Mouse (Mus musculus) cortical plate, adult 2 months (tissue): ENCODE measurements at regions not wholly inside any gene's neighbourhood (a gene's known extent, or its start where the extent isn't known, plus 50 kb on each side); places are given as distances from the start of the nearest gene placed in this dataset.

Experiments used
- H3K27ac ChIP-seq: fragments of 200-500 bp; 2 replicates; pipeline ENCODE4 v1.5.1; 2012; ENCODE audit warnings: low read length, control low read depth, inconsistent platforms; ENCODE audit not compliant: insufficient read depth
- H3K4me1 ChIP-seq: fragments of 200-500 bp; 2 replicates; pipeline ENCODE4 v1.6.1; 2011; ENCODE audit warnings: low read length; ENCODE audit not compliant: control insufficient read depth, insufficient read depth
- H3K4me3 ChIP-seq: fragments of 200-500 bp; 2 replicates; pipeline ENCODE4 v1.5.1; 2011; ENCODE audit warnings: mild to moderate bottlenecking, low read length, control low read depth; ENCODE audit not compliant: insufficient read depth
- CTCF ChIP-seq: fragments of 200-500 bp; IDR thresholded peaks from 2 replicates; pipeline ENCODE4 v1.5.1; 2011; ENCODE audit warnings: mild to moderate bottlenecking, control low read depth, low read length; ENCODE audit not compliant: insufficient read depth; ENCODE audit errors: extremely low read depth
- POLR2A ChIP-seq: fragments of 200-500 bp; IDR thresholded peaks from 2 replicates; pipeline ENCODE4 v1.6.1; 2011; ENCODE audit warnings: mild to moderate bottlenecking, low read length, control low read depth; ENCODE audit not compliant: insufficient read depth; ENCODE audit errors: extremely low read depth

DNA sequence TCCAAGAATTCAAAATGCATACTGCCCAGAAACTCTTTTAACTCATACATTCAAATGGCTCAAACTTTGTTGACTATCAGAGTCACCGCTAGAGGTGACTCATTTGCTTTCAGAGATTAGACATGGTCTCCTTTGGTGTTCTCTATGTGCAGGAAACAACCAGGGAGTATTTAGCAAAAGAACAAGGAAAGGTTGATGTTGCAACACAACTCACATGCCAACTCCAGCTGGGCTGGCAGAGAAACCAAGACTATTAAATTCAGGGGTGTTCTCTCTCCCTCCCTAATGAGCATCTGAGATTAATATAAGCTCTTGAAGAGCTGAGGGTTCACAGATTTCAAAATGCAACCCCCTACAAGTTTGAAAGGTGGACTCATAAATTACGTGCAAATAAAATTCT is 262.0 kb upstream of the N6amt1 start:
- TF ChIP-seq CTCF (no peak), POLR2A (no peak)
- H3K27ac ChIP-seq = no peak overlapping the region
- no peaks in the 10 kb centered on the region for H3K4me1 ChIP-seq
- no peak overlapping the region for H3K4me3 ChIP-seq

DNA sequence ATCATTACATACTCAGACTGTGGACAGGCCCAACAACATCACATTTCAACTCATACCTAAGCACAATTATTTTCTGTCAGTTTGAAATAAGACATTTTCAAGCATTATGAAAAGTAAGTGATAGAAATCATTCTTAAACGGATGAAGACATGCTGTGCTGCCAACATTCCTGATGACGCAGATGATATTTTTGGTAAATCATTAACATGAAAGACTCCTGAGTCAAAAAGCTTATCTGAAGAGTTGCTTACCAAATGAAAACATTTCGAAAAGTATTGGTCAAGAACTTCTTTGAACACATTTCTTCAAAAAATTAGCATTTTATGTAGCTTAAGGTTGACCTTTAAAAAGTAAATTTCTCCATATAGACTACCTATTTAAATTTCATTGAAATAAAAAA is 264.7 kb upstream of the N6amt1 start:
- no peak for TF ChIP-seq CTCF
- H3K4me3 ChIP-seq = no peak overlapping the region
- no peak overlapping the region for H3K27ac ChIP-seq
- H3K4me1 ChIP-seq = no peaks in the 10 kb centered on the region

GRCm38 (mm10) chr16:87083505-87083904 is 270.5 kb upstream of the N6amt1 start:
- Histone ChIP-seq H3K4me1 (no peaks in the 10 kb centered on the region), H3K4me3 (no peak overlapping the region), H3K27ac (no peak overlapping the region)
- no peak for TF ChIP-seq POLR2A
- no peak for TF ChIP-seq CTCF

GRCm38 (mm10) chr16:87077385-87077784 is 276.6 kb upstream of the N6amt1 start:
- Histone ChIP-seq H3K4me3 (no peak overlapping the region), H3K27ac (no peak overlapping the region), H3K4me1 (no peaks in the 10 kb centered on the region)
- TF ChIP-seq POLR2A (no peak), CTCF (no peak)

GRCm38 (mm10) chr16:87069294-87069693 is 284.7 kb upstream of the N6amt1 start:
- H3K4me1 ChIP-seq = no peaks in the 10 kb centered on the region
- TF ChIP-seq POLR2A (no peak), CTCF (no peak)
- no peak overlapping the region for H3K27ac ChIP-seq
- H3K4me3 ChIP-seq = no peak overlapping the region

DNA sequence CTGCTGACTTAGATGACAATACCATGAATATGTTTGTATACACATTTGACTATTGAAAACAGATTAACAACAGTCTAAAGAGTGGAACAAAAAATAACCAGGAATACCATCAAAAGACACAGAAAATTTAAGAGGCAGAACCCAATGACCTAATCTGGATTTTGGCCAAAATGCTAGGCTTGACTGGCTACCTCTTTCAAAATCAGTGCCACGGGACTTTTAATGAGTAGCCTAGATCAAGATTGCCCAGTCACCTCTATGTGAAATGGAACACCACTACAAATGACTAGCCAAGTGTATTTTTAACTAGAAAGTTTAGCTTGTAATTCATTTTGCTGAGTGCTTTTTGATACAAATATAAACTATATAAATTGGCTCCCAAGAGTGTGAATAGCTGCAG is 286.0 kb upstream of the N6amt1 start:
- no peaks in the 10 kb centered on the region for H3K4me1 ChIP-seq
- no peak for TF ChIP-seq CTCF
- TF ChIP-seq POLR2A = no peak
- no peak overlapping the region for H3K27ac ChIP-seq
- no peak overlapping the region for H3K4me3 ChIP-seq

GRCm38 (mm10) chr16:87067523-87067922 is 286.5 kb upstream of the N6amt1 start:
- H3K4me1 ChIP-seq = no peaks in the 10 kb centered on the region
- H3K27ac ChIP-seq = no peak overlapping the region
- TF ChIP-seq POLR2A = no peak
- no peak for TF ChIP-seq CTCF
- H3K4me3 ChIP-seq = no peak overlapping the region

GRCm38 (mm10) chr16:87060473-87060872 is 293.5 kb upstream of the N6amt1 start:
- TF ChIP-seq POLR2A (no peak), CTCF (no peak)
- no peaks in the 10 kb centered on the region for H3K4me1 ChIP-seq
- H3K4me3 ChIP-seq = no peak overlapping the region
- H3K27ac ChIP-seq = no peak overlapping the region

DNA sequence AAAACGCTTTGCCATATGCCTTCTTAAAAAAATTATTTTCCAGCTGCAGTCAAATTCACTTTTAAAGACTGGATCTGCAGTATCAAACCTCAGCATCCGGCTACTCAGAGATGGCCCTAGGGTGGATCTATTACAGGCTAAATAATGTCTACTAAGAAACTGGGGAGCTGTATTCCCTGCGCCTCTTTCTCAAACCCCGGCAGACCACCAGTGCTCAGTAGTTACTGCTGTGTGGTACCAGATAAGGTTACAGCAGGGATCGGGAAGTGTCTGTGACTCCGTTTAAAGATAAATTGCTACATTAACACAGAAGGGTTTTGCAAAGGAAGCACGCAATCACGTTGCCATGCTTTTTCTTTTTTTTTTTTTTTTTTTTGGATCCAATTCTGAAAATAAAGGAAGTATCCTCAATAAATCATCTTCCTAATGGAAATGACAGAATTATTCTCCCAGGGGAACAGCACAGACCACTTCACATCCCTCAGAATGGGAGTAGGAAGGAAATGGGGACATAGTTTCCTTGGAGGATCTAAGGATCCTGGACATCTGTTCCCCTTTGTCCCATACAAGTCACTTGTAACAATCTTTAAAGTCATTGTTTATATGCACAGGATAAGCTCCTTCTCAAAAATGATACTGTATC is 304.1 kb upstream of the N6amt1 start:
- no peak for TF ChIP-seq POLR2A
- TF ChIP-seq CTCF = no peak
- no peaks in the 10 kb centered on the region for H3K4me1 ChIP-seq

GRCm38 (mm10) chr16:87044773-87045561 is 309.0 kb upstream of the N6amt1 start:
- TF ChIP-seq CTCF = no peak
- Histone ChIP-seq H3K4me1 (no peaks in the 10 kb centered on the region), H3K27ac (no peak overlapping the region), H3K4me3 (no peak overlapping the region)

More for the DNA sequence above, 304.1 kb upstream of the N6amt1 start:
- no peak overlapping the region for H3K27ac ChIP-seq
- no peak overlapping the region for H3K4me3 ChIP-seq

DNA sequence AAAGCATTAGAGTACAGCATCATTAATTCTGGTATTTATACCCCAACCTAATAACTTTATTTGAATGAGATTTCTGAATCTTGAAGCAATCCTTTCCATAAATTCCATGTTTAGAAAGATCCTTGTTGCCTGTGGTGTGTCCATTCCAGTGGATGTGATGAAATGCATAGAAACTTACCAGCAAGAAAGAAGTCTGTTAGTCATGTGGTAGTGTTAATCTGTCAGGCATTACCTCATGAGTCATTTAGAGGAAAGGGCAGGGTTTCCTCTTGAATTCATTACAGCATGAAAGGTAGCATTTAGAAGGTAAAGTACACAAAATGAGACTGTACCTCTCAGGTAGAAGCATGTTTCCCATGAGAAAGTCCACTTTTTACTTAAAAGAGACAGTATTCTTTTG is 310.3 kb upstream of the N6amt1 start:
- H3K4me1 ChIP-seq = no peaks in the 10 kb centered on the region
- TF ChIP-seq POLR2A = no peak
- TF ChIP-seq CTCF = no peak
- H3K4me3 ChIP-seq = no peak overlapping the region
- H3K27ac ChIP-seq = no peak overlapping the region
